Mouse (Mus musculus): ENCODE measurements around the gene Slc25a51.

Gene Slc25a51

GRCm38 (mm10) chr4:45426724-45427457 is 18.3 kb upstream of the Slc25a51 start:
- CTCF ChIA-PET = no interaction called here

- CTCF ChIA-PET = no interaction called here
Observed at GRCm38 (mm10) chr4:45423406-45423805, 14.8 kb upstream of the Slc25a51 start.

GRCm38 (mm10) chr4:45422640-45423039 is 14.1 kb upstream of the Slc25a51 start:
- CTCF ChIA-PET = no interaction called here

GRCm38 (mm10) chr4:45421519-45422260 is 13.1 kb upstream of the Slc25a51 start:
- CTCF ChIA-PET = no interaction called here

- CTCF ChIA-PET = interaction anchor here (0.6 to 0.7 kb wide), 2 partner anchors 18 to 1700 kb away, joined by 5 to 8 read pairs; no protein-coding TSS in a partner anchor
Observed at GRCm38 (mm10) chr4:45420733-45421132, 12.2 kb upstream of the Slc25a51 start.

- CTCF ChIA-PET = interaction anchor here (0.9 kb wide), 1 partner anchor 400 kb away, joined by 3 read pairs; no protein-coding TSS in a partner anchor
Observed at GRCm38 (mm10) chr4:45419051-45419450, 10.5 kb upstream of the Slc25a51 start.

GRCm38 (mm10) chr4:45418229-45418950 is 9.8 kb upstream of the Slc25a51 start:
- CTCF ChIA-PET = interaction anchor here (0.6 to 0.9 kb wide), 5 partner anchors 86 to 407 kb away, joined by 3 to 8 read pairs (median 3); no protein-coding TSS in a partner anchor

GRCm38 (mm10) chr4:45416314-45416713 is 7.7 kb upstream of the Slc25a51 start:
- CTCF ChIA-PET = interaction anchor here (0.6 to 1.0 kb wide), 3 partner anchors 9 to 723 kb away, joined by 3 to 5 read pairs (median 4); no protein-coding TSS in a partner anchor

- CTCF ChIA-PET = no interaction called here
Observed at GRCm38 (mm10) chr4:45413674-45414338, 5.2 kb upstream of the Slc25a51 start.

- CTCF ChIA-PET = interaction anchor here (0.7 kb wide), 1 partner anchor 431 kb away, joined by 5 read pairs; no protein-coding TSS in a partner anchor
Observed at GRCm38 (mm10) chr4:45412433-45413192, 4.0 kb upstream of the Slc25a51 start.

- CTCF ChIA-PET = interaction anchor here (0.7 kb wide), 1 partner anchor 109 kb away, joined by 3 read pairs; no protein-coding TSS in a partner anchor
Observed at GRCm38 (mm10) chr4:45411181-45411790, 2.7 kb upstream of the Slc25a51 start.

- CTCF ChIA-PET = no interaction called here
Observed at GRCm38 (mm10) chr4:45409270-45409669, 704 bp upstream of the Slc25a51 start.

- CTCF ChIA-PET = interaction anchor here (0.6 kb wide), 1 partner anchor 8 kb away, joined by 3 read pairs; no protein-coding TSS in a partner anchor
Observed at GRCm38 (mm10) chr4:45407703-45408334, 747 bp downstream of the Slc25a51 start.

- CTCF ChIA-PET = interaction anchor here (0.6 kb wide), 1 partner anchor 9 kb away, joined by 3 read pairs; no protein-coding TSS in a partner anchor
Observed at GRCm38 (mm10) chr4:45407001-45407702, 1.4 kb downstream of the Slc25a51 start.

GRCm38 (mm10) chr4:45406397-45406796 is 2.2 kb downstream of the Slc25a51 start:
- CTCF ChIA-PET = no interaction called here

- CTCF ChIA-PET = interaction anchor here (0.7 kb wide), 1 partner anchor 10 kb away, joined by 6 read pairs; no protein-coding TSS in a partner anchor
Observed at GRCm38 (mm10) chr4:45405315-45405714, 3.3 kb downstream of the Slc25a51 start.

- CTCF ChIA-PET = no interaction called here
Observed at GRCm38 (mm10) chr4:45404086-45404485, 4.5 kb downstream of the Slc25a51 start.

- CTCF ChIA-PET = no interaction called here
Observed at GRCm38 (mm10) chr4:45403499-45403878, 5.1 kb downstream of the Slc25a51 start.

Measured in spleen, embryonic (tissue).